Mouse (Mus musculus): Measurements from ENCODE around the gene Tspan9. TPM values are rescaled to one million over a fixed set of nuclear protein-coding genes. Genes with fewer than 3 reads are reported as not detected.

Tspan9 gene
- polyA plus RNA-seq, 1 experiment: 87.8 TPM

DNA sequence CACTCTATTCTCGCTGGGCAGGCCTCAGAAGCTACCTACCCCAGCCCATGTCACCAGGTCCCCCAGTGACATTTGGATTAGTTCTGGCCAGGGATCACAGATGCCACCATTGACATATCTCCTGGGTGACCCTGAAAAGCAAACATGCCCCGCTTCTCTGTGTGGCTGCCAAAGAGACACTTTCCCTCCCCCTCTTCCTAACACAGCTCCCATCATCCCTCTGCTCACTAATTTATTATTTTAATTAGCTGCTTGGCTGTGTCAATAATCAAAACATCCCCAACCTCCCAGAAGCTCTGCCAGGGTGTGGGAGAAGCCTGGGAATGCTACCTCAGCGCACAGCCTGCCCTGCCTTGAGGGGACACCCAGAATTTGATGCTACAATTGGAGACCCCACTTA is 226.4 kb downstream of the Tspan9 start:
- Histone ChIP-seq H3K36me3 (replicated peaks; ENCODE audit: low read length) (no peaks in the 10 kb centered on the region), H3K27me3 (replicated peaks) (peaks cover 64% of the 10 kb centered on the region), H3K9me3 (peaks cover 15% of the 10 kb centered on the region), H3K4me1 (no peaks in the 10 kb centered on the region), H3K4me3 (replicated peaks) (no peak overlapping the region)
- TF ChIP-seq FLI1 (IDR thresholded peaks at IDR 0.05; ENCODE audit: low read length): no peak
- no peak for TF ChIP-seq GATA1 (IDR thresholded peaks at IDR 0.05; ENCODE audit: borderline replicate concordance, low read length)

GRCm38 (mm10) chr6:127912938-127913337 is 230.5 kb downstream of the Tspan9 start:
- Histone ChIP-seq H3K27me3 (replicated peaks) (peaks cover 63% of the 10 kb centered on the region), H3K4me3 (replicated peaks) (peak overlapping the region; percentile 5), H3K4me1 (no peaks in the 10 kb centered on the region), H3K36me3 (replicated peaks; ENCODE audit: low read length) (no peaks in the 10 kb centered on the region), H3K9me3 (peaks cover 18% of the 10 kb centered on the region)
- TF ChIP-seq GATA1 (IDR thresholded peaks at IDR 0.05; ENCODE audit: borderline replicate concordance, low read length): no peak
- no peak for TF ChIP-seq FLI1 (IDR thresholded peaks at IDR 0.05; ENCODE audit: low read length)

GRCm38 (mm10) chr6:127911687-127912086 is 231.7 kb downstream of the Tspan9 start:
- no peak overlapping the region for H3K4me3 ChIP-seq (replicated peaks)
- no peaks in the 10 kb centered on the region for H3K36me3 ChIP-seq (replicated peaks; ENCODE audit: low read length)
- H3K9me3 ChIP-seq: peaks cover 15% of the 10 kb centered on the region
- peaks cover 60% of the 10 kb centered on the region for H3K27me3 ChIP-seq (replicated peaks)
- TF ChIP-seq GATA1 (IDR thresholded peaks at IDR 0.05; ENCODE audit: borderline replicate concordance, low read length): no peak
- no peak for TF ChIP-seq FLI1 (IDR thresholded peaks at IDR 0.05; ENCODE audit: low read length)
- H3K4me1 ChIP-seq: no peaks in the 10 kb centered on the region

Other genes starting within 250 kb of the Tspan9 start
- gene Tead4, start 157.2 kb upstream of the Tspan9 start, polyA plus RNA-seq (2012; ENCODE audit: insufficient read depth, low replicate concordance): 0.16 TPM in 1 of 2 replicates, not detected in the other
- gene Tulp3, start 212.3 kb upstream of the Tspan9 start, polyA plus RNA-seq (2012; ENCODE audit: insufficient read depth, low replicate concordance): 2.8 TPM in 1 of 2 replicates, not detected in the other
- gene Rhno1, start 219.3 kb upstream of the Tspan9 start, polyA plus RNA-seq (2012; ENCODE audit: insufficient read depth, low replicate concordance): 24.9 and 30.5 TPM in 2 replicates
- 14.7 and 19.2 TPM in 2 replicates for gene Foxm1, start 219.4 kb upstream of the Tspan9 start, polyA plus RNA-seq (2012; ENCODE audit: insufficient read depth, low replicate concordance)
- gene Tex52, start 231.9 kb upstream of the Tspan9 start, polyA plus RNA-seq (2012; ENCODE audit: insufficient read depth, low replicate concordance): 0.18 TPM in 1 of 2 replicates, not detected in the other
- gene Gm44596, start 231.9 kb upstream of the Tspan9 start, polyA plus RNA-seq (2012; ENCODE audit: insufficient read depth, low replicate concordance): not detected in 2 replicates